ENCODE assay signal across 24 mouse cellular contexts in genomic region chr12:90085862-90086261, GRCm38 (mm10).
DNase-seq lines count a peak whose midpoint lies in the region; ATAC-seq and TF ChIP-seq lines count a peak whose summit lies in the region.
"Had no signal": no experiment of that assay in that cellular context is flagged by ENCODE, and none has a peak within 500 bp of the region (broad histone marks: within the 10 kb centered on the region; RNA-seq: fewer than 3 reads in every experiment).

No protein-coding gene starts in this region.

- intact Hi-C loops in left cerebral cortex, postnatal 36 days (cut with DNase I) = no loop called here
- intact Hi-C loops in left cerebral cortex, postnatal 10 days (cut with DNase I) = no loop called here

- H3K4me1 ChIP-seq in cerebellum, adult 2 months (ENCODE audit: control insufficient read depth, insufficient read depth, low read length) = peaks cover 17% of the 10 kb centered on the region
- H3K4me1 ChIP-seq: embryonic facial prominence, embryonic 15.5 days; hindbrain, embryonic 15.5 days; limb, embryonic 10.5 days; midbrain, embryonic 15.5 days; neural tube, embryonic 13.5 days had no signal

- DNase-seq in cerebellum, postnatal 4 days (ENCODE audit: low spot score in 2 of 2) = no peak
- peak; percentile 5 to 21 for DNase-seq in left cerebral cortex, postnatal 36 days (ENCODE audit: low spot score in 2 of 2)
- DNase-seq in left cerebral cortex, postnatal 10 days (ENCODE audit: extremely low spot score in 1 of 2, low spot score in 2 of 2) = no peak
- DNase-seq in cerebellum, adult 2 months = peak; percentile 90 to 97
- peak; percentile 90 to 93 for DNase-seq in cerebellum, postnatal 25 days
- no peak for DNase-seq in heart, adult 18-20 months
- no peak for DNase-seq in layer of hippocampus, adult 9-10 months (ENCODE audit: low spot score)
- DNase-seq: adrenal gland, postnatal 14 days; gastrocnemius, postnatal 10 days; kidney, postnatal 25 days; layer of hippocampus, postnatal 36 days; liver; lung, postnatal 4 days; spleen, adult 18-20 months had no signal

- H3K4me3 ChIP-seq in cerebellum, adult 2 months (replicated peaks; ENCODE audit: insufficient read depth, low read depth, low read length) = no peak overlapping the region
- H3K4me3 ChIP-seq: embryonic facial prominence, embryonic 15.5 days; hindbrain, embryonic 15.5 days; limb, embryonic 10.5 days; midbrain, embryonic 15.5 days; myocyte; neural tube, embryonic 13.5 days had no signal

- no peak for TF ChIP-seq CTCF in cerebellum, adult 2 months (IDR thresholded peaks at IDR 0.05; ENCODE audit: borderline replicate concordance, insufficient read depth, low read depth, low read length)

- H3K27me3 ChIP-seq in cerebellum, adult 2 months (ENCODE audit: control insufficient read depth, insufficient read depth, low read length) = no peaks in the 10 kb centered on the region
- H3K27me3 ChIP-seq: embryonic facial prominence, embryonic 15.5 days; hindbrain, embryonic 15.5 days; midbrain, embryonic 15.5 days; neural tube, embryonic 13.5 days had no signal

- H3K27ac ChIP-seq in cerebellum, adult 2 months (ENCODE audit: insufficient read depth, low read length) = peak overlapping the region; percentile 86; the same call in 1 of the 2 replicates
- H3K27ac ChIP-seq: embryonic facial prominence, embryonic 15.5 days; hindbrain, embryonic 15.5 days; limb, embryonic 10.5 days; midbrain, embryonic 15.5 days; neural tube, embryonic 13.5 days had no signal

- peak; percentile 99 for ATAC-seq in cerebellum, adult (ENCODE audit: insufficient number of reproducible peaks, low FRiP score, low TSS enrichment)
- ATAC-seq: activated CD4-positive, CD25-positive, alpha-beta regulatory T cell, adult 4 months; forebrain, embryonic 14.5 days; intestine, embryonic 16.5 days; midbrain, embryonic 15.5 days had no signal

- TF ChIP-seq POLR2A in cerebellum, adult 2 months (IDR thresholded peaks at IDR 0.05; ENCODE audit: borderline replicate concordance, insufficient read depth, low read length) = no peak

Comparison
In these comparisons a context has a peak if more than half of its experiments do, and no peak if none do; other contexts are left out.
1. DNase-seq: peak in left cerebral cortex, postnatal 36 days (2 of 2), cerebellum, adult 2 months (2 of 2) and cerebellum, postnatal 25 days (2 of 2); none in cerebellum, postnatal 4 days (0 of 2), left cerebral cortex, postnatal 10 days (0 of 2), heart, adult 18-20 months (0 of 2) and layer of hippocampus, adult 9-10 months (single experiment).